Mouse (Mus musculus) heart, adult 2 months (tissue): Measurements from ENCODE around the gene Erfe.

Experiments used
- CTCF ChIP-seq: fragments of 200-600 bp; IDR thresholded peaks from 2 replicates; pipeline ENCODE4 v1.8.1; 2022; ENCODE audit warnings: antibody characterized with exemption, mild to moderate bottlenecking, moderate library complexity
- POLR2A ChIP-seq: fragments of 200-500 bp; IDR thresholded peaks from 2 replicates; pipeline ENCODE4 v1.6.1; 2011; ENCODE audit warnings: mild to moderate bottlenecking, low read depth, low read length, control low read depth; ENCODE audit not compliant: insufficient read depth

DNA sequence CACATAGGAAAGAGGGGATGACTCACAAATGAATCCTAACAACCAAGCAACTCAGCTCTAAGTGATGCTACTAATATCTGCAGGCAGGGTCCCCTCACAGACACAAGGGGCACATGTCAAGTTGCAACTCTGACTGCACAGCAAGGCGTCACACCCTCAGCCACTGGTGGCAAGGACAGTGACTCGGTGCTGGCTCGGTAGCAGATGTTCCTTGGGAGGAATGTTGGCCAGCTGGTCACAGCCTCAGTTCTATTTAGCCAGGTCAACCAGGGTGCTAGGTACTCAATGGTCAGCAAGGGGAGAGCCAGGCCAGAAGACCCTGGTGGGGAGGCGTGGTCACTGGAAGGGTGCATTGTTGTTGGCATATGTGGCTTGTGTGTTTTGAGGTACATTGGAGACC lies 41.6 kb downstream of the Erfe start:
- TF ChIP-seq POLR2A: no peak
- TF ChIP-seq CTCF: no peak
